ENCODE assay signal across 14 mouse cellular contexts in genomic region chr10:60252606-60253005, GRCm38 (mm10). TPM values are rescaled to one million over a fixed set of nuclear protein-coding genes. Genes with fewer than 3 reads are reported as not detected.
DNase-seq lines count a peak whose midpoint lies in the region; ATAC-seq and TF ChIP-seq lines count a peak whose summit lies in the region.
"Had no signal": no experiment of that assay in that cellular context is flagged by ENCODE, and none has a peak within 500 bp of the region (broad histone marks: within the 10 kb centered on the region; RNA-seq: fewer than 3 reads in every experiment).

No protein-coding gene starts in this region.

- no peaks in the 10 kb centered on the region for H3K36me3 ChIP-seq in liver, postnatal 0 days (replicated peaks; ENCODE audit: insufficient read depth, low read length)
- H3K36me3 ChIP-seq: embryonic facial prominence, embryonic 10.5 days; hindbrain, embryonic 15.5 days; midbrain, embryonic 15.5 days had no signal

- 43% methylated on average over 4 of the region's 4 CpGs for WGBS in liver, postnatal 0 days (ENCODE audit: insufficient replicate concordance)

- H3K9ac ChIP-seq in liver, postnatal 0 days (replicated peaks): no peak overlapping the region
- H3K9ac ChIP-seq: hindbrain, embryonic 15.5 days; midbrain, embryonic 15.5 days had no signal

- no peaks in the 10 kb centered on the region for H3K9me3 ChIP-seq in liver, postnatal 0 days (ENCODE audit: low read length)
- H3K9me3 ChIP-seq: embryonic facial prominence, embryonic 10.5 days; hindbrain, embryonic 15.5 days; midbrain, embryonic 15.5 days had no signal

- no peak overlapping the region for H3K4me2 ChIP-seq in liver, postnatal 0 days (ENCODE audit: low read depth, low read length)
- H3K4me2 ChIP-seq: hindbrain, embryonic 15.5 days; midbrain, embryonic 15.5 days had no signal

- H3K4me3 ChIP-seq in liver, postnatal 0 days (ENCODE audit: low read depth, low read length): no peak overlapping the region
- no peak overlapping the region for H3K4me3 ChIP-seq in layer of hippocampus, adult 2 months
- H3K4me3 ChIP-seq: embryonic facial prominence, embryonic 10.5 days; hindbrain, embryonic 15.5 days; midbrain, embryonic 15.5 days had no signal

- TF ChIP-seq EP300 in liver, postnatal 0 days (IDR thresholded peaks at IDR 0.05; ENCODE audit: low read depth): peak; percentile 24; the same call in 1 of the 2 replicates

- H3K27me3 ChIP-seq in liver, postnatal 0 days (ENCODE audit: insufficient read depth, low read length): no peaks in the 10 kb centered on the region
- H3K27me3 ChIP-seq: hindbrain, embryonic 15.5 days; midbrain, embryonic 15.5 days had no signal

- peak; percentile 50 for DNase-seq in adrenal gland, postnatal 10 days
- DNase-seq in adrenal gland, postnatal 4 days (ENCODE audit: low spot score in 2 of 2): no peak
- DNase-seq in 416B (ENCODE audit: low read depth): peak; percentile 85
- DNase-seq in brain, adult 2 months (ENCODE audit: low read depth, low spot score): peak; percentile 37
- DNase-seq in liver, postnatal 0 days: peak; percentile 78
- DNase-seq in thymus, postnatal 25 days: no peak
- DNase-seq in urinary bladder, postnatal 10 days (ENCODE audit: low spot score): no peak
- DNase-seq in layer of hippocampus, adult 2 months (ENCODE audit: low spot score in 2 of 2): no peak
- DNase-seq: kidney, postnatal 4 days; thymus, postnatal 4 days had no signal

- H3K27ac ChIP-seq in liver, postnatal 0 days (ENCODE audit: low read depth): peak overlapping the region; percentile 40; the same call in 1 of the 2 replicates
- H3K27ac ChIP-seq in layer of hippocampus, adult 2 months: no peak overlapping the region
- H3K27ac ChIP-seq: embryonic facial prominence, embryonic 10.5 days; hindbrain, embryonic 15.5 days; midbrain, embryonic 15.5 days had no signal

- peak; percentile 83 for ATAC-seq in liver, postnatal 0 days
- ATAC-seq: forebrain, embryonic 16.5 days; midbrain, embryonic 15.5 days had no signal

- peaks cover 8% of the 10 kb centered on the region for H3K4me1 ChIP-seq in liver, postnatal 0 days (ENCODE audit: insufficient read depth)
- H3K4me1 ChIP-seq: hindbrain, embryonic 15.5 days; midbrain, embryonic 15.5 days had no signal

- no peak for TF ChIP-seq CTCF in liver, postnatal 0 days (IDR thresholded peaks at IDR 0.05; ENCODE audit: low read depth)
- TF ChIP-seq CTCF in layer of hippocampus, adult 2 months (conservative IDR thresholded peaks at IDR 0.05): no peak

RNA-seq across cellular contexts. Expression of gene Psap, which starts 24.8 kb away (rescaled TPM):
- 100 to 1,000 TPM; 882 to 922 TPM for total RNA-seq in adrenal gland, postnatal 10 days (2021)
- 100 to 1,000 TPM; 671 to 696 TPM for total RNA-seq in adrenal gland, postnatal 4 days (2021)
- 105 and 110 TPM in 2 replicates for polyA plus RNA-seq in liver, postnatal 0 days (2015; fragmentation: Nextera tagmentation; extraction: Ambion mirVana)
- 1,000 to 10,000 TPM; 1,331 to 1,399 TPM for total RNA-seq in layer of hippocampus, adult 2 months (2021)

RNA-seq across cellular contexts. Expression of gene Chst3, which starts 33.5 kb away (rescaled TPM):
- total RNA-seq in adrenal gland, postnatal 10 days (2021): 1 to 10 TPM; 2.8 to 3.0 TPM
- total RNA-seq in adrenal gland, postnatal 4 days (2021): 1 to 10 TPM; 3.2 to 3.4 TPM
- polyA plus RNA-seq in liver, postnatal 0 days (2015; fragmentation: Nextera tagmentation; extraction: Ambion mirVana): 0.73 TPM in 2 replicates
- 1 to 10 TPM; 1.2 to 1.8 TPM for total RNA-seq in layer of hippocampus, adult 2 months (2021)

Comparison
In these comparisons a context has a peak if more than half of its experiments do, and no peak if none do; other contexts are left out.
1. DNase-seq: peak in adrenal gland, postnatal 10 days (single experiment), 416B (single experiment), brain, adult 2 months (single experiment) and liver, postnatal 0 days (single experiment); none in adrenal gland, postnatal 4 days (0 of 2), thymus, postnatal 25 days (single experiment), urinary bladder, postnatal 10 days (single experiment) and layer of hippocampus, adult 2 months (0 of 2).